Mouse (Mus musculus) E14TG2a.4 (cell line): ENCODE results near the gene Prokr2.

Experiments
- H3K27me3 ChIP-seq: 2 replicates; pipeline ENCODE4 v1.6.1; 2014; ENCODE audit warnings: low read length, control low read depth; ENCODE audit not compliant: insufficient read depth
- H3K36me3 ChIP-seq: 2 replicates; pipeline ENCODE4 v1.6.1; 2014; ENCODE audit warnings: low read length, control low read depth; ENCODE audit not compliant: insufficient read depth
- H3K4me1 ChIP-seq: replicated peaks from 2 replicates; pipeline ENCODE4 v1.6.1; 2014; ENCODE audit warnings: low read depth, low read length, control low read depth
- H3K4me3 ChIP-seq: replicated peaks from 2 replicates; pipeline ENCODE4 v1.5.1; 2014; ENCODE audit warnings: mild to moderate bottlenecking, low read length
- H3K9me3 ChIP-seq: 2 replicates; pipeline ENCODE4 v1.6.1; 2014; ENCODE audit warnings: low read length, control low read depth
- CTCF ChIP-seq: conservative IDR thresholded peaks from 2 replicates; pipeline ENCODE4 v1.5.1; 2014; ENCODE audit warnings: low read length
- NANOG ChIP-seq: IDR thresholded peaks from 2 replicates; pipeline ENCODE4 v1.6.1; 2014; ENCODE audit warnings: borderline replicate concordance, low read length, mixed read lengths
- POU5F1 ChIP-seq: IDR thresholded peaks from 2 replicates; pipeline ENCODE4 v1.6.1; 2014; ENCODE audit warnings: low read length, borderline replicate concordance

Prokr2 gene

GRCm38 (mm10) chr2:132385194-132385838, at the start of gene Prokr2:
TSS of gene Prokr2 (minus strand) at chr2:132385447.
- Histone ChIP-seq H3K27me3 (peaks cover 45% of the 10 kb centered on the region), H3K36me3 (no peaks in the 10 kb centered on the region), H3K4me3 (peak within 1 kb of the TSS; percentile 81), H3K4me1 (peaks cover 9% of the 10 kb centered on the region), H3K9me3 (no peaks in the 10 kb centered on the region)
- TF ChIP-seq POU5F1 (no peak), NANOG (no peak), CTCF (no peak)

- Histone ChIP-seq H3K27me3 (peaks cover 7% of the 10 kb centered on the region; the same call in 1 of the 2 replicates), H3K36me3 (no peaks in the 10 kb centered on the region), H3K4me1 (no peaks in the 10 kb centered on the region), H3K4me3 (no peak overlapping the region), H3K9me3 (peaks cover 17% of the 10 kb centered on the region)
- no peak for TF ChIP-seq POU5F1
- no peak for TF ChIP-seq NANOG
Observed at GRCm38 (mm10) chr2:132427160-132427941, 42.1 kb upstream of the Prokr2 start.

DNA sequence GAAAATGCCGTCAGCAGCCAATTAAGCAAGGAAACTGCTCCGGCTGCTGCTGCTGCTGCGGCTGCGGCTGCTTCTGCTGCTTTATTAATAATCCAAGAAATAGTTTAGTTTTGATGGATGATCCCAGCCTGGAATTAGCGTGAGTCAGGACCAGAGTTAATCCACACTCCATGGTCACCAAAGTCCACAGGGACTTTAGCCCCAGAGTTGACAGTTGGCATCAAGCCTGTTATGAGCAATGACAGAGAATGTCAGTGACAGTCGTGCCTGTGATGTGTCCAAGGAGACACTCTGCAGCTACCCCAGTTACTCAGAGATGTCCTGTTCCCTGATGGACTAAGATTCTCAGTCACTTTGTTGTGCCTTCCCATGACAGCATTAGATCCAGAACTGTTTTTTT, 40.3 kb upstream of the Prokr2 start:
- no peaks in the 10 kb centered on the region for H3K4me1 ChIP-seq
- H3K4me3 ChIP-seq = no peak overlapping the region
- no peaks in the 10 kb centered on the region for H3K36me3 ChIP-seq
- peaks cover 17% of the 10 kb centered on the region for H3K9me3 ChIP-seq
- no peak for TF ChIP-seq NANOG
- no peak for TF ChIP-seq POU5F1
- TF ChIP-seq CTCF = no peak
- peaks cover 7% of the 10 kb centered on the region; the same call in 1 of the 2 replicates for H3K27me3 ChIP-seq

- Histone ChIP-seq H3K27me3 (peaks cover 4% of the 10 kb centered on the region; the same call in 1 of the 2 replicates), H3K4me1 (no peaks in the 10 kb centered on the region), H3K9me3 (peaks cover 17% of the 10 kb centered on the region), H3K36me3 (no peaks in the 10 kb centered on the region), H3K4me3 (no peak overlapping the region)
- TF ChIP-seq POU5F1 (no peak), CTCF (no peak), NANOG (no peak)
Observed at GRCm38 (mm10) chr2:132423411-132424047, 38.3 kb upstream of the Prokr2 start.

DNA sequence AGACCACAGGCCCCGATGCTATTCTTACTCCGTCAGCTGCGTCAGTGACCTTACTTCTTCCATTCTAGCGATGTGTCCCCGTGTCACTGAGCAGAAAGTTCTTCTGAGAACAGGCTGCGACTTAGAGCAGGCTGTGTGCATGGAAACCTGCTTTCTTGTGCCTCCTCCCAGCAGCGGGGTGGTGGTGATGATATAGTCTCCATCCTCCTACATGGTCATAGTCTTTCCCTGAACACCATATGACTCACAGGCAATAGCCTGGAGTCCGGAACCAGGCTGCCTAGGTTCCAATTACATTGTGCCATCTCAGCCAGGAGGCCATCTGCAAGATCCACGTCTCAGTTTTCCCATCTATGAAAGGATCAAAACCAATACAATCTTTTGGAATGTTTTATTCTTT, 37.6 kb upstream of the Prokr2 start:
- TF ChIP-seq CTCF = no peak
- no peak for TF ChIP-seq NANOG
- no peak for TF ChIP-seq POU5F1
- Histone ChIP-seq H3K36me3 (no peaks in the 10 kb centered on the region), H3K9me3 (peaks cover 17% of the 10 kb centered on the region), H3K27me3 (no peaks in the 10 kb centered on the region), H3K4me3 (no peak overlapping the region), H3K4me1 (no peaks in the 10 kb centered on the region)

- Histone ChIP-seq H3K36me3 (no peaks in the 10 kb centered on the region), H3K4me1 (no peaks in the 10 kb centered on the region), H3K27me3 (no peaks in the 10 kb centered on the region), H3K9me3 (peaks cover under 1% of the 10 kb centered on the region; the same call in 1 of the 2 replicates), H3K4me3 (no peak overlapping the region)
- no peak for TF ChIP-seq POU5F1
- no peak for TF ChIP-seq NANOG
- no peak for TF ChIP-seq CTCF
Observed at GRCm38 (mm10) chr2:132418414-132418813, 33.2 kb upstream of the Prokr2 start.

DNA sequence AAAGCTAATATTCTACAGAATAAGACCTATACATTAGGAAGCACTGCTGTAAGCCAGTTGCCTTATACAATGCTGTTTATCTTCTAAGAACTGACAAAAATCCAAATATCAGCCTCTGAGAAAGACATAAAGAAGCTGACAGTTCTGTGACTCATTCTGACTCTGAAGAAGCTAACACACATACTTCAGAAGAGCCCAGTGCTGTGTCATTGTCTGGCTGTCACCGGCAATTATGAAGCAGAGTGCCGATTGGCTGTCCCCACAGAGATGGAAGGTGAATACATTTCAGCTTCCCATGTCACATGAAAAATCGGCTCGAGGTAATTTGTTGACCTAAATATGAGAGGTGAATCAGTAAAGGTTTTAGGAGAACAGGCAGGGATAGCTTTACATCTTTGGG, 24.9 kb upstream of the Prokr2 start:
- Histone ChIP-seq H3K27me3 (no peaks in the 10 kb centered on the region), H3K4me3 (no peak overlapping the region), H3K4me1 (no peaks in the 10 kb centered on the region), H3K36me3 (no peaks in the 10 kb centered on the region), H3K9me3 (no peaks in the 10 kb centered on the region)
- no peak for TF ChIP-seq NANOG

GRCm38 (mm10) chr2:132398136-132398535, 12.9 kb upstream of the Prokr2 start:
- TF ChIP-seq POU5F1 (no peak), CTCF (no peak), NANOG (no peak)
- no peak overlapping the region for H3K4me3 ChIP-seq
- peaks cover 11% of the 10 kb centered on the region for H3K9me3 ChIP-seq
- H3K27me3 ChIP-seq = no peaks in the 10 kb centered on the region
- H3K36me3 ChIP-seq = no peaks in the 10 kb centered on the region
- no peaks in the 10 kb centered on the region for H3K4me1 ChIP-seq
